Mouse (Mus musculus): ENCODE data around the gene Sfpq. TPM values are rescaled to one million over a fixed set of nuclear protein-coding genes. Genes with fewer than 3 reads are reported as not detected.

Sfpq gene
- total RNA-seq (2012; rRNA removed) = 337 and 384 TPM in 2 replicates

GRCm38 (mm10) chr4:127021151-127021945 lies at the start of gene Sfpq:
TSS of gene Sfpq (plus strand) at chr4:127021324.
- H3K9me3 ChIP-seq (ENCODE audit: control insufficient read depth, insufficient read depth, low read depth, low read length) = no peaks in the 10 kb centered on the region
- H3K36me3 ChIP-seq (ENCODE audit: control insufficient read depth, insufficient read depth, low read length, poor library complexity, severe bottlenecking) = peaks cover 32% of the 10 kb centered on the region
- peak; percentile 98 for DNase-seq (ENCODE audit: low read depth, low spot score)
- peaks cover 0 to 2% of the 10 kb centered on the region in 2 experiments; a peak in 1 of 4 replicates for H3K4me1 ChIP-seq (ENCODE audit: control insufficient read depth in 2 of 2, insufficient read depth in 2 of 2, low read length in 2 of 2, poor library complexity in 1 of 2)
- H3K27ac ChIP-seq (ENCODE audit: insufficient read depth, low read depth, low read length, poor library complexity, severe bottlenecking) = peak within 1 kb of the TSS; percentile 99
- peak within 1 kb of the TSS; percentile 100 for H3K9ac ChIP-seq (ENCODE audit: insufficient read depth, low read depth, low read length, poor library complexity, severe bottlenecking)
- TF ChIP-seq MAFK (IDR thresholded peaks at IDR 0.05; ENCODE audit: insufficient read depth, low read depth, low read length) = no peak
- TF ChIP-seq HCFC1 (IDR thresholded peaks at IDR 0.05; ENCODE audit: borderline replicate concordance, insufficient read depth, low read length) = peak; percentile 59; the same call in 1 of the 2 replicates
- no peak for TF ChIP-seq ZC3H11A (IDR thresholded peaks at IDR 0.05; ENCODE audit: borderline replicate concordance, low read depth, low read length)
- TF ChIP-seq ZNF384 (IDR thresholded peaks at IDR 0.05; ENCODE audit: low read depth, low read length) = no peak
- TF ChIP-seq CHD2 (IDR thresholded peaks at IDR 0.05; ENCODE audit: low read depth, low read length) = peak; percentile 94
- H3K4me3 ChIP-seq (ENCODE audit: insufficient read depth in 1 of 2, low read depth in 1 of 2, low read length in 2 of 2, poor library complexity in 1 of 2, severe bottlenecking in 1 of 2) = peak within 1 kb of the TSS; percentile 99 to 100
- in situ Hi-C loops (cut with MboI; ENCODE audit: low sequenced_read_pairs in 2 of 2, unreplicated experiment in 2 of 2) = no loop called here

DNA sequence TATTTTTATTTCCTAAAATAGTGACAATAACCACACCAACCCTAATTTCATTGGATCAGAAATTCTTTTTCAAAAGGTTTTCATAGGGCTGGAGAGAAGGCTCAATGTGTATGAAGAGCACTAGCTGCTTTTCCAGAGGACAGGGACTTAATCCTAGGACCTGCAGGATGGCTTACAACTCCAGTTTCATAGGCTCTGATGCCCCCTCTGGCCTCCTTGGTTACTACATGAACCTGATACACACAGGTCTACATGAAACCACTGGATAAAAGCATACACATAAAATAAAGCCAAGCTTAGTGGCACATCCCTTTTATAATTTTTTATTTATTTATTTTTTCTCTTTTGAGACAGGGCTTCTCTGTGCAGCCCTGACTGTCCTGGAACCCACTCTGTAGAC lies 43.7 kb upstream of the Sfpq start:
- H3K9ac ChIP-seq (ENCODE audit: insufficient read depth, low read depth, low read length, poor library complexity, severe bottlenecking) = no peak overlapping the region
- no peak overlapping the region for H3K27ac ChIP-seq (ENCODE audit: insufficient read depth, low read depth, low read length, poor library complexity, severe bottlenecking)
- in situ Hi-C loops (cut with MboI; ENCODE audit: low sequenced_read_pairs in 2 of 2, unreplicated experiment in 2 of 2) = no loop called here
- peaks cover 0 to 2% of the 10 kb centered on the region in 2 experiments; a peak in 1 of 4 replicates for H3K4me1 ChIP-seq (ENCODE audit: control insufficient read depth in 2 of 2, insufficient read depth in 2 of 2, low read length in 2 of 2, poor library complexity in 1 of 2)
- TF ChIP-seq ZC3H11A (IDR thresholded peaks at IDR 0.05; ENCODE audit: borderline replicate concordance, low read depth, low read length) (no peak), MAFK (IDR thresholded peaks at IDR 0.05; ENCODE audit: insufficient read depth, low read depth, low read length) (no peak), ZNF384 (IDR thresholded peaks at IDR 0.05; ENCODE audit: low read depth, low read length) (no peak), HCFC1 (IDR thresholded peaks at IDR 0.05; ENCODE audit: borderline replicate concordance, insufficient read depth, low read length) (no peak), CHD2 (IDR thresholded peaks at IDR 0.05; ENCODE audit: low read depth, low read length) (no peak)
- H3K4me3 ChIP-seq (ENCODE audit: insufficient read depth in 1 of 2, low read depth in 1 of 2, low read length in 2 of 2, poor library complexity in 1 of 2, severe bottlenecking in 1 of 2) = no peak overlapping the region
- no peaks in the 10 kb centered on the region for H3K36me3 ChIP-seq (ENCODE audit: control insufficient read depth, insufficient read depth, low read length, poor library complexity, severe bottlenecking)
- no peaks in the 10 kb centered on the region for H3K9me3 ChIP-seq (ENCODE audit: control insufficient read depth, insufficient read depth, low read depth, low read length)
- DNase-seq (ENCODE audit: low read depth, low spot score) = peak; percentile 68

DNA sequence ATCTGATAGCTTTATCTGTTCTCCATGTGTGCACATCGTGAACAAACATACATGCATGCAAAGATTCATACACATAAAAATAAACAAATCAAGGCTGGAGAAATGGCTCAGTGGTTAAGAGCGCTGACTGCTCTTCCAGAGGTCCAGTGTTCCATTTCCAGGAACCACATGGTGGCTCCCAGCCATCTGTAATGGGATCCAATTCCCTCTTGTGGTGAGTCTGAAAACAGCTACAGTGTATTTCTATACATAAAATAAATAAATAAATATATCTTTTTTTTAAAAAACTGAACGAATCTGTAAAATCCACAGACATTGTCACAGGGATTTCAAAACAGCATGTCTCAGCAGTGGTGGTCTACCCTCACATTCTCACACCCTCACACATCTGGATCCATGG lies 42.4 kb upstream of the Sfpq start:
- in situ Hi-C loops (cut with MboI; ENCODE audit: low sequenced_read_pairs in 2 of 2, unreplicated experiment in 2 of 2) = no loop called here
- H3K4me3 ChIP-seq (ENCODE audit: insufficient read depth in 1 of 2, low read depth in 1 of 2, low read length in 2 of 2, poor library complexity in 1 of 2, severe bottlenecking in 1 of 2) = no peak overlapping the region
- TF ChIP-seq MAFK (IDR thresholded peaks at IDR 0.05; ENCODE audit: insufficient read depth, low read depth, low read length) (no peak), ZC3H11A (IDR thresholded peaks at IDR 0.05; ENCODE audit: borderline replicate concordance, low read depth, low read length) (no peak), ZNF384 (IDR thresholded peaks at IDR 0.05; ENCODE audit: low read depth, low read length) (no peak), CHD2 (IDR thresholded peaks at IDR 0.05; ENCODE audit: low read depth, low read length) (no peak)
- peaks cover 0 to 5% of the 10 kb centered on the region in 2 experiments; a peak in 2 of 4 replicates for H3K4me1 ChIP-seq (ENCODE audit: control insufficient read depth in 2 of 2, insufficient read depth in 2 of 2, low read length in 2 of 2, poor library complexity in 1 of 2)
- no peak for DNase-seq (ENCODE audit: low read depth, low spot score)
- 0 out of 2 replicates have a peak overlapping the region, but pooled peaks have one; percentile 19 for H3K27ac ChIP-seq (ENCODE audit: insufficient read depth, low read depth, low read length, poor library complexity, severe bottlenecking)
- H3K9me3 ChIP-seq (ENCODE audit: control insufficient read depth, insufficient read depth, low read depth, low read length) = no peaks in the 10 kb centered on the region
- H3K9ac ChIP-seq (ENCODE audit: insufficient read depth, low read depth, low read length, poor library complexity, severe bottlenecking) = no peak overlapping the region
- H3K36me3 ChIP-seq (ENCODE audit: control insufficient read depth, insufficient read depth, low read length, poor library complexity, severe bottlenecking) = no peaks in the 10 kb centered on the region

DNA sequence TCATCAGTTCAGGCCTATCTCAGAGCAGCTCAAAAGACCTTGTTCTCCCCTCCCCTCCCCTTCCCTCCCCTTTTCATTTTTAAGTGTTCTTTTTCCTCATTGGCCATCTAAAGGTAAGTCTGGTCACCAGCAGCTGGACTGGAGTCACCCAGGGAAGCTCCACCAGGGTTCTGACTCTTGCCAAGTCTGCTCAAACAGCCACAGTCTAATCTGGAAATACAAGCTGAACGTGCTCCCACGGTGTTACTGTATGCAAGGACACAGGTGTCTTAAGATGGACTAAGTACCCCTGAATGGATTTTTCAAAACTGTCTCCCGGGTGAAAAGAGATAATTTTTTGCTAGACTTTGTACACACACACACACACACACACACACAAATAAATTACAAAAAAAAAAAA lies 37.8 kb upstream of the Sfpq start:
- H3K9me3 ChIP-seq (ENCODE audit: control insufficient read depth, insufficient read depth, low read depth, low read length) = no peaks in the 10 kb centered on the region
- peaks cover 0 to 5% of the 10 kb centered on the region in 2 experiments; a peak in 2 of 4 replicates for H3K4me1 ChIP-seq (ENCODE audit: control insufficient read depth in 2 of 2, insufficient read depth in 2 of 2, low read length in 2 of 2, poor library complexity in 1 of 2)
- H3K9ac ChIP-seq (ENCODE audit: insufficient read depth, low read depth, low read length, poor library complexity, severe bottlenecking) = no peak overlapping the region; the same call in 1 of the 2 replicates
- TF ChIP-seq CHD2 (IDR thresholded peaks at IDR 0.05; ENCODE audit: low read depth, low read length) (no peak), MAFK (IDR thresholded peaks at IDR 0.05; ENCODE audit: insufficient read depth, low read depth, low read length) (no peak), ZNF384 (IDR thresholded peaks at IDR 0.05; ENCODE audit: low read depth, low read length) (no peak), ZC3H11A (IDR thresholded peaks at IDR 0.05; ENCODE audit: borderline replicate concordance, low read depth, low read length) (no peak), HCFC1 (IDR thresholded peaks at IDR 0.05; ENCODE audit: borderline replicate concordance, insufficient read depth, low read length) (no peak)
- in situ Hi-C loops (cut with MboI; ENCODE audit: low sequenced_read_pairs in 2 of 2, unreplicated experiment in 2 of 2) = no loop called here
- H3K36me3 ChIP-seq (ENCODE audit: control insufficient read depth, insufficient read depth, low read length, poor library complexity, severe bottlenecking) = no peaks in the 10 kb centered on the region
- H3K27ac ChIP-seq (ENCODE audit: insufficient read depth, low read depth, low read length, poor library complexity, severe bottlenecking) = peak overlapping the region; percentile 25; the same call in 1 of the 2 replicates
- no peak for DNase-seq (ENCODE audit: low read depth, low spot score)
- no peak overlapping the region for H3K4me3 ChIP-seq (ENCODE audit: insufficient read depth in 1 of 2, low read depth in 1 of 2, low read length in 2 of 2, poor library complexity in 1 of 2, severe bottlenecking in 1 of 2)
